Mouse (Mus musculus) R1 (cell line): ENCODE data around the gene Gabarap.
A peak's percentile ranks its signal among the peaks of the same experiment; 100 is the strongest.

Experiments used
- DNase-seq: peaks from one replicate; pipeline ENCODE4 v3.0.0-alpha.2; 2018; ENCODE audit warnings: low read depth, low spot score

Gabarap gene

DNA sequence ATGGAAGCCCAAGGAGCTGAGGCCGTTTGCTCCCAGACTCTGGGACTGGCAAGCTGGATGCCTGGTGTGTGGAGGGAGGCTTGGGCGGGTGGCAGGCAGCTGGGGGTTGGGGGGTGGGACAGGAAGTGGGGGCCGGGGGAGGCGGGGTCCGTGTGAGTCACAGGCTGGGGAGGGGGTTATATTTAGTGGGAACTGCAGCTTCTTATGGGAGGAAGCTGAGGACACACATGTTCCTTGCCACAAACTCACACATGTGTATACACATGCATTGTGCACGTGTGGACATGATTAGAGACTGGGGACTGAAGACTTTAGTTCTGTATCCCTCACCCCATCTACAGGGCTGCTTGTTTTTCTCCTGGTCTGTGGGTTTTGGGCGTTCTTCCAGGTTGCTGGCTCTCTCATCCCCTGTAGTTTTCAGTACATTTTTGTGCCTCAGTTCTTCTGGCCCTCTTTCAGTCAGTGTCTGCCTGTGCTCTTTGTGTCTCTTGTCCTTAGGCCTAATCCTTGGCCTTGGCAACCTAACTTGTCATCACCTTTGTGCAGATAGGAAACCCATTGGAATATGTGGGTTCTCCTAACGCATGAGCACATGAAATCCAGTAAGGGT lies 29.2 kb downstream of the Gabarap start:
- no peak for DNase-seq

DNA sequence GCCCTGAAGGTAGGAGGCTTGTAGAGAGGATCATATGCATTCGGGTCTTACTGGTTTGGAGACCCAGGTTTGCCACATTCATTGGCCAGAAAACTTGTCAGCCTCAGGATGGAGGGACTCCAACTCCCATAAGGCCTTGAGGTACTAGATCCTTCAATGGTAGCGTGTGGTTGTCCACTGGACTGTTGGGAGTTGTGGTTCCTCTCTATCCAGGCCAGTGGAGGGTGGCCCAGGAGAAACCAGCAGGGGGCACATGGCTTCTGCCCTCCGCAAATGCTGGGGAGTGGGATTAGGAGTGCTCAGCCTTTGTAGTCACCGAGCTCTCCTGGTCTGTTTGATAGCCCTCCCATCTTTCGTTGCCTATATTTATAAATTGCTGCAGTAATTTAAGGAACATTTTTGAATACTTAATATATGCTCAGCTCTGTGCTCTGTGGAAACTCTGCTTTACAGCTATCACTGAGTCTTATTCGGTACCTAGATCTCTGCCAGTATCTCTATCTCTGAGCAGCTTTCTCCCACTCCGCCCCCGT lies 29.9 kb downstream of the Gabarap start:
- peak; percentile 91 for DNase-seq

DNA sequence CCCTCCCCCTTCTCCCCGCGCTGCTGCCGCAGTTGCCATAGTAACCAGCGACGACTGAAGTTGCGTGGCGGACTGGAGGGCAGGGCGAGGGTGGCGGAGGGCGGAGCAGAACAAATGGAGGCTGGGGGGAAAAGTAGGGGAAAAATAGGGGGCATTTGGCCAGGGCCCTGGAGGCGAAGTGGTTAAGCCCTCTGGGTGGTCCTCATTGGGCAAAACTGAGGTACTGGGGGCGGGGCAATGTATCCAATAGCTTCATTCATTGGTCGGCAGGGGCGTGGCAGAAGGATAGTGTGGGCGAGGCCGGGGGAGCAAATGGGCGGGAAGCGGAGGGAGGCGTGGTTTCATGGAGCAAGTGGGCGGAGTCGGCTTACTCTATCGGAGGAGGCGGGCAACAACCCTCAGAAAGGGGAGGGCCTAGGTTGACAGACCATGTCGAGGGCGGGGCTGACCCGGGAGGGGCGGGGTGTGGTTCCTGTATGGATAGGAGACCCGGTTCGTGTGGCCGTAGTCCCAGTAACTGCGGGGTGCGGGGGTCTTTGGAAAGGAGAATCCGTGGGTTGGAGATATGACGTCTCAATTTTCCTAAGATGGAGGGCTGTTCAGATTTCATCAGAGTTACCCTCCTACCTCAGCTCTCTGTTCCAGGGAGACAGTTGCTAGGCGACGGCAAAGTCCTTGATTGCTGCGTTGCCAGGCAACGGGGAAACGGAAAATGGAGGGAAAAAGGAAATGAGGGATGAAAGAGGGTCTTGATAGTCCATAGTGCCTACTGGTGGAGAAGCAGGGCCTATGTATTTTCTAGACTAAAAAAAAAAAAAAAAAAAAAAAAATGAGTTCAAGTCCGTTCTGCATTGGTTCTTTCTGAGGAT lies 30.6 kb downstream of the Gabarap start:
- peak; percentile 99 for DNase-seq

DNA sequence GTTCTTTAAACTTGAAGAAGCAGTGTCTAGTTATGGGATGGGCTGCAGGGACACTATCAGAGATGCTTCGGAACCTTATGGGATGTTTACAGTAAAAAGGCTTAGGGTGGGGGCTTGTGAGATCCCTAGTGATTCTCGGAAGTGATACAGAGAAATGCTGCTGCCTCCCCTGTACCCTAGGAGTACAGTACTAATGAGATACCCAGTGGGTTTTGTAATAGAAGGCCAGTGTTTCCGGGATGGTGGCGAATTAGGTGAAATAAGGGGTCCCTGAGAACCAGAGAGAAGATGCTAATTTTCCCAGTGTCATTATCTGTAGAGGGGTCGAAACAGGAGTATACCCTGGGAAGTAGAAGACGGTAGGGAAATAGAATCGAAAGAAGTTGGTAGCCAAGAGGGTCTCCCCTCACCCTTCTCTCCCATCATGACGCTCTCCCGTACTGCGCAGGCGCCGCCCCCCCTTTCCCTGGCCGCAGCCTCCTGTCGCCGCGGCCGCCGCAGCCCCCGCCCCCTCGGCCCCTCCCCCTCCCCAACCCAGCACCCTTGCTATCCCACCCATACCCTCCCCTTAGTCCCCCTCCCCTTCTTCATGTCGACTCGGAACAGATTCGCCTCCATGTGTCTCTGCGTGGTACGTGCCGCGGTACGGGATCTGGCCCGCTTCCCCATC lies 32.7 kb downstream of the Gabarap start:
- DNase-seq, result no peak

DNA sequence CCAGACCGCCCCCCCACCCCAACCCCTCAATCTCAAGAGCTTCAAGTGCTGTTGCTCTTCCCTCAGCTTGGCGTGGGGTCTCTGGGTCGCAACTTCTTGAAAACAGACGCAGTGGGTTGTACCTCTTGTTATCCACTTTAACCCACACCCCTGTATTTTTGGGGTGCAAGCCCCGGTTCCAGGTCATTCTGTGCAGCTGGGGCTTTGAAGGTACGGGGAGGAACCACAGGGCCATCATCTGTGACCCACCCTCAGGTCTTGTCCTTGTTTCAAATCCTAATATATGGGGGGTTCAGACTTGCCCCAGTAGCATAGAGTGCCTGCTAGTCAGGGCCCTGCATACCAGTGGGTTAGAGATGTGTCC lies 33.2 kb downstream of the Gabarap start:
- no peak for DNase-seq

DNA sequence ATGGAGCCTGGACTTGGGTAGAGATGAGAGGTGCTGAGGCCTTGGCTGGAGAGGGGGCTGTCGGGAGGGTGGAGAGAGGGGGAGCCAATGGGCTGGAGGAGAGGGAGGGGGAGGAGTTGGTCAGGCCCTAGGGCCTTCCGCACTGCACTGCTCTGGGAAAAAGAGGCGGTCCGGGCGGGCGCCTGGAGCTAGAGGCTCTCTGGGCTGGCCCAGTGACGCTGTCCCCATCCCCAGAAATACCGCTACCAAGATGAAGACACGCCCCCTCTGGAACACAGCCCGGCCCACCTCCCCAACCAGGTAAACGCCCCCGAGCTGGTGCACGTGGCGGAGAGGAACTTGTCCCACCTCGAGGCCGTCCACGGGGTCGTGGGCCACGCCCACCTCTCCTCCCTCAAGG lies 35.7 kb downstream of the Gabarap start:
- peak; percentile 91 for DNase-seq

DNA sequence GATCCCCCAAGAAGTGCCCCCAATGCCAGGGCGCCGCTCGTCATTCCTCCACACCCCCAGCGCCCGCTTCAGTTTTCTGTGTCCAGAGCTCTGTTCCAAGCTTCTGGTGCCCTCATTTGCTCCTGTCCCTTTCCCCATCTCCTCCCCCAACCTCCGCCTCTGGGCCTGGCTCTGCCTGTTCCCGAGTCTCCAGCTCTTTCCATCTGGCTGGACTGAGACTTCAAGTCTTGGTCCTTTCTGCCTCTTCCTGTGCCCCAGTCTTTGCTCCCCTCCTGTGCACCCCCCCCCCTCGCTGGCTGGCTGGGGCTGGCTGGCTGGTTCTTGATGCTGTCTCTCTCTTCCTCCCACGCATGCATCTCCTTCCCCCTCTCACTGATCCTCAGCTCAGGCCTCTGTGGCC lies 36.5 kb downstream of the Gabarap start:
- DNase-seq, result no peak

DNA sequence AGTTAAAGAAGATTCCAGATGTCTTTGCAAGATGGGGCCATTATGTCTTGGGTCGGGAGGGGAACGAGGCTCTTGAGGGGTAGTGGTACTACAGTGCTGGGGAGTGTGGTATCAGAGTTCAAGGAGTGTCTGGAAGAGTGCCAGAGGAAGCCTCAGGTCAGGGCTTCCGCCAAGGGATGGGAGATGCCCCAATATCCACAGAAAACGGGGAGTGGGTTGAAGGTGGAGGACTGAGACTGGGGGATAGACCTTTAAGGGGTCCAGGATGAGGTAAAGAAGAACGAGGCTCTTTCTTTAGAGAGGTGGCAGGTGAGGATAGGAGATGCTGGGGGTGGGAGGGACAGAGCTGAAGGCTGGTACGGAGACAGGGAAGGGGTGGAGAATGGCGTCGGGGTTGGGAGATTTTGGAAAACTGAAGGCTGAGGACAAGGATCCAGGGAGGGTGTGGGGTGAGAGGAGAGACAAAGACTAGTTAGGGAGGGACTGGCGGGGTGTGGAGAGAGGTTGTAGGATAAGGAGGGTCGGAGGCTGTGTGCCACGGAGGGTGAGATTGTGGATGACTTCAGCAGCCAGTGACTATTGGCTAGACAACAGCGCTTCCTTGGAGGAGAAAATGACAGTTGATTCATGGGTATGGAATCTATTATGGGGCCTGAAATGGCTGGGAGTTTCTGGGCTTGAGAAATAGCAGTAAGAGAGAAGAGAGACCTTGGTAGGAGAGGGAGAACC lies 37.6 kb downstream of the Gabarap start:
- DNase-seq, result no peak

DNA sequence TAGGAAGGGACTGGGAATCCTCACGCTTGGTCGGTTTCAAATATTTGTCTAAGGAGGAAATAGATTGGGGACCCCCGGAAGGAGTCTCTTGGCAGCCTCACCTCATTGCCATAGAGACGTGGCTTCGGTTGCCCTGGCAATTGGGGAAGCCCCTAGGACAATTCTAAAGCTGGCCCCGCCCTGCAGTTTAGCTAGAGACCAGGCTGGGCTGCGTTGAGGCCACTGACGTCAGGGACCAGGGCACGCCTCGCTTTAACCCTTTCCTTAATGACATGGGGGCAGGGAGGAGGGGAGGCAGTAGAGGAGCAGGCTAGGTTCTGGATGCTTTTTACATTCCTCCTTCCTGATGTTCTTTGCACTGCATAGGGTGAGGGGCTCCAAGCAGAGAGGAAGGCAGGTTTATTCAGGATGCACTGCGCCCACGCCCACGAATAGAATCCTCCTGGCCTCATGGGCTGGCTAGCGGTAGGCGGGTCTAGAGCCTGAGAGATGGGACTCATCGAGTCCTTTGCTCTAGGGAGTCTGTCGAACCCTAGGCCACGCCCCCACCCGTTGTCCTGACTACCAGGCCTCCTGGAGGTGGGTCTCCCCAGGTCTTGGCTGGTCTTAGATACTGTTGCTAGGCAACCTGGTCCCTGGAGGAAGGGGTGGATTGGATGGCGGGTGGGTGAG lies 38.3 kb downstream of the Gabarap start:
- peak; percentile 100 for DNase-seq

DNA sequence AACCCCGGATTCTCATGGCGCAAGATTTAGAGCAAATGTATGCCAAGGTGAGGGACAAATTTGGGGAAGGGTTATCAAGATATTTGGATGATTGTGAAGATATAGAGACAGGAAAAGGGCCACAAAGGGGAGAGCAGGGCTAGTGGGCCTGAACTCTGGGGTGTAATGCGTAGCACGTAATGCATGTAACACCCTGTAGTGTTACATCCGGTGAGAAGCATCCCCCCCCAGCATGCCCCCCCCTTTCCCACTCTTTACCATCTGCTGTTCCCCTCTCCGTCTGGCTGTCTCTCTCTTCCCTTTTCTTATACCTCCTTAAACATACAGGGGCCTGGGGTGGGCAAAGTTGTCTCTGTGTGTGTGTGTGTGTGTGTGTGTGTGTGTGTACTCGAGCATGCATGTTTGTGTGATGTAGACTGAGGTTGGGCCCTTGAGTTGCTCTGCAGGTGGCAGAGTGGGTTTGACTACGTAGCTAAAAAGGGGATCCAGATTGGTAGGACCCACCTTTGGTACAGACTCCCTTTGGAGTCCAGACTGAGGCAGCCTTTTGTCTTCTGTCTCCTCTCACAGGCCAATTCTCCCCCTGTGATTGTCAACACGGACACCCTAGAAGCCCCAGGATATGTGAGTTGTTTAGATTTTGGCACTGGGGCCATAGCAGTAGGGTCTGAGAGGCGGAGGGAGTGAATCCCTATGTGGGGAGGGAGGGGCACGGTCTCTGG lies 39.0 kb downstream of the Gabarap start:
- DNase-seq, result no peak

DNA sequence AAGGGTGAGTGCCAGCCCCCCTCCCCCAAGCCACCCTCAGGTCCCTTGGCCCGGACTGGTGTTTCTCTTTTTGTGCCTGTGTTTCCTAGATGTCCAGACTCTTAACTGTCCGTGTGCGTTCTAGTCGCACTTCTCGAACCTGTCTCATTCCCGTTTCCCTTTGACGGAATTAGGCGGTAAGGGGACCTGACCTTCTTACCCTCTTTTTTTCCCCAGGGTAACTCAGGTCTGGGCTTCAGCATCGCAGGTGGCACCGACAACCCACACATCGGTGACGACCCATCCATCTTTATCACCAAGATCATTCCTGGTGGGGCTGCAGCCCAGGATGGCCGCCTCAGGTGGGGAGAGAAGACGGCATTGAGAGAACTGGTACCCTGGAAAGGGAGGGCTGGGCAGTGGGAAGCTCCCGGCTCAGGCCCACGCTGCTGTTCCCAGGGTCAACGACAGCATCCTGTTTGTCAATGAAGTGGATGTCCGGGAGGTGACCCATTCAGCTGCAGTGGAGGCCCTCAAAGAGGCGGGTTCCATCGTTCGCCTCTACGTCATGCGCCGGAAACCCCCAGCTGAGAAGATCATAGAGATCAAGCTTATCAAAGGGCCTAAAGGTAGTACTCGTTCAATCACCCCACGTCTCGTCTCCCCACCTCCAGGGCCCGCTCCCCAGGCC lies 39.8 kb downstream of the Gabarap start:
- DNase-seq, result no peak

DNA sequence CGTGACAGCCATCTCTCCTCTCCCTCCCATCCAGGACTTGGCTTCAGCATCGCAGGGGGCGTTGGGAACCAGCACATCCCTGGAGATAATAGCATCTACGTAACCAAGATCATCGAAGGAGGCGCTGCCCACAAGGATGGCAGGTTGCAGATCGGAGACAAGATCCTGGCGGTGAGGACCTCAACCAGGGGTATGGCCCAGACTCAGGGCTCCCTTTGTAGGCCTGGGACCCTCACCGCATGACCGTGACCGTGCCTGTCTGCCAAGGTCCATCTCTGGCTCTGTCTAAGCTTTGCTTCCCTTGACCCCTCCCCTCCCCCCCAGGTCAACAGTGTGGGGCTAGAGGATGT lies 40.4 kb downstream of the Gabarap start:
- no peak for DNase-seq

DNA sequence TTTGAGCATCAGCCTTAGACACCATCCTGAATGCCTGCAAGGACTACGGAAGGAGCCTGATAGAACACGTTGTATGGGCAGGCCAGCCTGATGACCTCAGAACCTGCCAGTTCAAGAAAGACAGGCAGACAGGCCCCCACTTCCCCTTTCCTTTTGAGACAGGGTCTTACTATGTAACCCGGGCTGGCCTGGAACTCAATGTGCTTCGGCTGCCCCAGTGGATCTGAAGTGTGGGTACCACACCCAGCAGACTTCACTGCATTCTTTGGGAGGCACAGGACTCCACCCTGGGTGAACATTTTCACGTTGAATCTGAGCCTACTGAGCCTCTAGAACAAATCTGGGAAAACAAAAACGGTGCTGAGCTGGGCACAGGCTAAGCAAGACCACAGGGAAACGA lies 47.2 kb downstream of the Gabarap start:
- no peak for DNase-seq

DNA sequence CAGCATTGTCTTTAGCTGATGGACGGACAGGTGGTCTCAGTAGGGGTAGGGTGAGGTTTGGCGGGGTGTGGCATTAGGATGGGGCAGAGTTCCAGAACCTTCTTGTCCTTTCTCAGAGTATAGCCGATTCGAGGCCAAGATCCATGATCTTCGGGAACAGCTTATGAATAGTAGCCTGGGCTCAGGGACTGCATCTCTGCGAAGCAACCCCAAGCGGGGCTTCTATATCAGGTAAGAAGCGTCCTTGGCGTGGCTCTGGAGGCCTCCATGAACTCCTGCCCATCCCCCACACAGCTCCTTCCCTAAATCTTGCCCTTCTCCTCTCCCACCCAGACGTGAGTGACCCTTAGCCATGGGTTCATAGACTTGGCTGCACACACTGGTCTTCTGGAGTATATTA lies 48.7 kb downstream of the Gabarap start:
- DNase-seq, result no peak

DNA sequence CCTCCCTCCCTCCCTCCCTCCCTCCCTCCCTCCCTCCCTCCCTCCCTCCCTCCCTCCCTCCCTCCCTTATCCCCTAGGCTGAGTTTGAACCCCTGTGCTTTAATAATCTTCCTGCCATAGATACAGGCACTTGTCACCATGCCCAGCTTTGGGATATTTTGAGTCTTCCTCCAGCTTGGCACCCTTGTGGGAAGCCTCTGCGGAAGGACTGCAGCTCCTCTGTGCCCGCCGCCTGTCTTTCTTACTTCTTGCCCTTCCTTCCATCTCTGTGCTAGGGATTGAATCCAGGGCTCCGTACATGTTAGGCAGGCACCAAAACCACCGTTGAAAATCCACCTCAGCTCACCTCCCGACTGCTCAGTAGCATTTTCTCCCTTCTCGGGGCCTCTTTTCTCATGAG lies 49.2 kb downstream of the Gabarap start:
- DNase-seq, result no peak

DNA sequence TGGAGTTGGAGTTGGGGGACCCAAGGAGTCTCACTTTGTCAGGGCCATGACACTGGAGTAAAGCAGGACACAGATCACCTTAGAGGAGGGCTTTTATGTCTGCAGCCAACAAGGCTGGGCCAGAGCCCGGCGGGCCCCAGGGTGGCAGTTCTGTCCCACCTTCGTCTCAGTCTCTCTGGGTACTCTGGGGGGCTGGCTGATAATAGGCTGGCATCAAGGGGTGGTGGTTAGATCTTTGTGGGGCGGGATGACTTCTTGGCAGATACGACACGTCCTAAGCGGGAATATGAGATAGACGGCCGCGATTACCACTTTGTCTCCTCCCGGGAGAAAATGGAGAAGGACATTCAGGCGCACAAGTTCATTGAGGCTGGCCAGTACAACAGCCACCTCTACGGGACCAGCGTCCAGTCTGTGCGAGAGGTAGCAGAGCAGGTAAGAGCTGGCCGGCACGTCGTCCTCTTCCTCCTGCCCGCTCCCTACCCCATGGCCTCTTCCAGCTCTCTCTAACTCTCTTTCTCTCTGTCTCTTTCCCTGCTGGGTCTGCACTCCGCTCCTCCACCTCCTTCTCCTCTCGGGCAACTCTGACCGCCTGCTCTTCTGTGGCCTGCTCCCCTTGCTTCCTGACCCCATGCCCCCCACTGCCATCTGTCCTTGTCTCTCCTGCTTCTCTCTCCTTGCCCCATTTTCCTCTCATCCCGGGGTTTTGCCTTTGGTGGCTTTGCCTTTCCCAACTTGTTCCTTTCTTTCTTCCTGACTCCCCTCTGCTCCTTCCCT lies 51.6 kb downstream of the Gabarap start:
- no peak for DNase-seq

DNA sequence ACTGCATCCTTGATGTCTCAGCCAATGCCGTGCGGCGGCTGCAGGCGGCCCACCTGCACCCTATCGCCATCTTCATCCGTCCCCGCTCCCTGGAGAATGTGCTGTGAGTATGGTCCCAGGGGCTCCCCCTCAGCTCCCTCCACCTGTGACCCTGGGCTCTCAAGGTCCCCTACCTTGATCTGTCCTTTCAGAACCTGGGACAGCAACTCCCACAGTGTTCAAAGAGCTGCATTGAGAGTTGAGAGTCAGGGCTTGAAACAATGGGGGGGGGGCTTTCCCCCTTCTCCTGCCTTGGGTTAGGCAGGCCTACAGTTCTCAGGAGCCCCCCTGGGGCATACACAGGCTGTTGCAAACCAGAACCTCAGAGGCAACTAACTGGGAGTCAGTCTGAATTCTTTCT lies 52.7 kb downstream of the Gabarap start:
- DNase-seq, result peak; percentile 60
